Mouse (Mus musculus): ENCODE measurements around the gene Slc44a1.
A peak's percentile ranks its signal among the peaks of the same experiment; 100 is the strongest.

The Slc44a1 gene

GRCm38 (mm10) chr4:53440010-53440815, at the start of gene Slc44a1:
Gene Slc44a1, plus strand, starts transcription at chr4:53440413.
- DNase-seq: peak; percentile 95

- no peak for DNase-seq
Measured at GRCm38 (mm10) chr4:53395002-53395401, 45.2 kb upstream of the Slc44a1 start.

GRCm38 (mm10) chr4:53396623-53397192, 43.5 kb upstream of the Slc44a1 start:
- DNase-seq: no peak

- DNase-seq: no peak
Measured at GRCm38 (mm10) chr4:53397280-53398117, 42.7 kb upstream of the Slc44a1 start.

GRCm38 (mm10) chr4:53398561-53398960, 41.7 kb upstream of the Slc44a1 start:
- no peak for DNase-seq

- DNase-seq: no peak
Measured at GRCm38 (mm10) chr4:53399428-53399827, 40.8 kb upstream of the Slc44a1 start.

GRCm38 (mm10) chr4:53403386-53403785, 36.8 kb upstream of the Slc44a1 start:
- DNase-seq: no peak

- DNase-seq: no peak
Measured at GRCm38 (mm10) chr4:53404431-53404925, 35.7 kb upstream of the Slc44a1 start.

- no peak for DNase-seq
Measured at GRCm38 (mm10) chr4:53406866-53407265, 33.3 kb upstream of the Slc44a1 start.

- DNase-seq: no peak
Measured at GRCm38 (mm10) chr4:53408821-53409220, 31.4 kb upstream of the Slc44a1 start.

GRCm38 (mm10) chr4:53409526-53410085, 30.6 kb upstream of the Slc44a1 start:
- no peak for DNase-seq

- no peak for DNase-seq
Measured at GRCm38 (mm10) chr4:53410752-53411151, 29.5 kb upstream of the Slc44a1 start.

GRCm38 (mm10) chr4:53411958-53412870, 28.0 kb upstream of the Slc44a1 start:
- DNase-seq: no peak

GRCm38 (mm10) chr4:53412991-53413390, 27.2 kb upstream of the Slc44a1 start:
- no peak for DNase-seq

GRCm38 (mm10) chr4:53414031-53414797, 26.0 kb upstream of the Slc44a1 start:
- no peak for DNase-seq

- DNase-seq: no peak
Measured at GRCm38 (mm10) chr4:53415873-53416637, 24.2 kb upstream of the Slc44a1 start.

- DNase-seq: no peak
Measured at GRCm38 (mm10) chr4:53416928-53417327, 23.3 kb upstream of the Slc44a1 start.

GRCm38 (mm10) chr4:53422799-53423198, 17.4 kb upstream of the Slc44a1 start:
- no peak for DNase-seq

- DNase-seq: no peak
Measured at GRCm38 (mm10) chr4:53427120-53427519, 13.1 kb upstream of the Slc44a1 start.

- DNase-seq: no peak
Measured at GRCm38 (mm10) chr4:53430522-53430921, 9.7 kb upstream of the Slc44a1 start.
